Mouse (Mus musculus): Measurements from ENCODE around the gene Mymk. TPM values are rescaled to one million over a fixed set of nuclear protein-coding genes. Genes with fewer than 3 reads are reported as not detected.

The Mymk gene
- polyA plus RNA-seq (2012; rRNA removed): not detected in 2 replicates

DNA sequence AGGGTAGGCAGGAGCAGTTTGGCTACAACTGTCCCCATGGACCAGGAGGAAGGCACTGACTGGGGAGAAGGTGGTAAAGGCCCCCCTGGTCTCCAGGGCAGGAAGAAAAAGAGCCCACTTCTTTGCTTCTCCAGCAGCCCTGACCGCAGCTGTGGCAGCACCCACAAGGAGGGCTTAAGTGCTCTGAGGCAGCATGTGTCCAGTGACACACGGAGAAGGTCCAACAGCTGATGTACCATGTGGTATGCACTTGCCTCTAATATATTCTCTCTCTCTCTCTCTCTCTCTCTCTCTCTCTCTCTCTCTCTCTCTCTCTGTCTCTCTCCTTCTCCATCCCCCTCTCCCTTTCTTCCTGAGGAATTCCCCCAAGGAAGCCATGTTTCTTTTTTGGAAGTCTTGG, at the start of gene Mymk:
Gene Mymk, minus strand, starts transcription at position 202 of the 400 bp plus-strand sequence.
- DNase-seq (ENCODE audit: low spot score): no peak

DNA sequence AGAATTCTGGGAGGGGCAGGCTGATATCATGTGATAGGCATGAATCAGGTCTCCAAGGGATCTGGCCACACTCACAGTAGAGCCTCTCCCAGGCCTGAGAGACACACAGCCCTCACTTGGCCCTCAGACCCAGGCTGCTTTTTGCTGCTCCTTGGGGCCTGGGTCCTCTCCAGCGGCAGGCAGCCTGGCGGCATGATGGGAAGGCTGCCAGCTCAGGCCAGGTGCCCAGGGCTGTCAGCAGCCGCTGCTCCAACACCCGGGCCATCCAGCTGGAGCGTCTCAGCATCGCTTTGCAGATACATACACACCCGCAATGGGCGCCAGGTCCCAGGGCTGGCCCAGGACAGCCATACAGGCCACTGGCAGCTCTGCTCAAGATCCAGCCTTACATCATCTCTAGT, 48.3 kb upstream of the Mymk start:
- no peak for DNase-seq (ENCODE audit: low spot score)

GRCm38 (mm10) chr2:27119766-27120165, 47.8 kb upstream of the Mymk start:
- DNase-seq (ENCODE audit: low spot score): no peak

- no peak for DNase-seq (ENCODE audit: low spot score)
Observed at GRCm38 (mm10) chr2:27118452-27118851, 46.5 kb upstream of the Mymk start.

DNA sequence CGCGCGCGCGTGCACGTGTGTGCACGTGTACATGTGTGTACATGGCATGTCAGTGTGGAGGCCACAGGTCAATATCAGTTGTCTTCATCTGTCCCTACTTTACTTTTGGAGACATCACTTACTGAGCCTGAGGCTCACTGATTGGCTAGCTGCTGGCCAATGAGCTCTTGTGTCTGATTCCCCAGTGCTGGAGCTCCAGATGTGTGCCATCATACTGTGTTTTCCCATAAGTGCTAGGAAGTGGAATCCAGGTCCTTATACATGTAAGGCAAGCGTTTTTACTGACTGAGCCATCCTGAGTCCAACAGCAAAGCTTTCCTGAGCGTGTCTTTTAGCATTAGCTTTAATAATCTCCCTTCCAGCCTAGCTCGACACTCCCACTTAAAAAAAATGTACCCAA, 42.2 kb upstream of the Mymk start:
- no peak for DNase-seq (ENCODE audit: low spot score)

DNA sequence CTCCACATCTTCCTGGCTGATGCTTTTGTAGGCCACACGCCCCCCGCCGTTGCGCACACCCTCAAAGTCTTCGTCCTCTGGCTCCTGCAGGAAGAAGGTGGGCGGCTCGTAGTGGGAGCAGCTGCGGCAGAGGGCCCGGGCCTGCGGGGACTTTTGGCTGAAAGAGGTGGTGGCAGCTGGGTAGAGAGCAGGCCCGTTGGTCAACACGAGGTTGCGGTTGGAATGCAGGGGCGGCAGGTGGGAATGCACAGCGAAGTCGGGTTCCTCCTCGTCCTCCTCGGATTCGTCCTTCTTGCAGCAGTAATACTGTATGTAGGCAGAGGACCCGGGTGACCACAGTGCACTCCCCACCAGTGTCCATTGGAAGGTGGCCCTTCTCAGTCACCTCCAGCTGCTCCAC, 40.6 kb upstream of the Mymk start:
- no peak for DNase-seq (ENCODE audit: low spot score)

- no peak for DNase-seq (ENCODE audit: low spot score)
Observed at GRCm38 (mm10) chr2:27109052-27109451, 37.1 kb upstream of the Mymk start.

DNA sequence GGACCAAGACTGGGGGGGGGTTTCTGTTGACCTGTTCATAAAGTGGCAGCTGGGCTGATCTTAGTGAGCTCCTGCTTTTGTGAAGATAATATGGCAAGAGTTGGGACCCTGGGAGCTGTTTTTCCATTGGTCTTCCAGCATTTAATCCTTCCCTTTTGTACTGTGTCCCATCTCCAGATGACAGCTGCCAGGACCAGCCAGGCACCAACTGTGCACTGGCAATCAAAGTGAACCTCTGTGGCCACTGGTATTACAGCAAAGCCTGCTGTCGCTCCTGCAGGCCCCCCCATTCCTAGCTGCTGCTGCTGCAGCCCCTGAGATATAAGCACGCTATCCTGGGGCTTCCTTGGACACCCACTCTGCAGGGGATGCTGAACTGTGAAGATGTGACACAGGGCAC, 36.2 kb upstream of the Mymk start:
- no peak for DNase-seq (ENCODE audit: low spot score)

GRCm38 (mm10) chr2:27106816-27107215, 34.8 kb upstream of the Mymk start:
- no peak for DNase-seq (ENCODE audit: low spot score)

DNA sequence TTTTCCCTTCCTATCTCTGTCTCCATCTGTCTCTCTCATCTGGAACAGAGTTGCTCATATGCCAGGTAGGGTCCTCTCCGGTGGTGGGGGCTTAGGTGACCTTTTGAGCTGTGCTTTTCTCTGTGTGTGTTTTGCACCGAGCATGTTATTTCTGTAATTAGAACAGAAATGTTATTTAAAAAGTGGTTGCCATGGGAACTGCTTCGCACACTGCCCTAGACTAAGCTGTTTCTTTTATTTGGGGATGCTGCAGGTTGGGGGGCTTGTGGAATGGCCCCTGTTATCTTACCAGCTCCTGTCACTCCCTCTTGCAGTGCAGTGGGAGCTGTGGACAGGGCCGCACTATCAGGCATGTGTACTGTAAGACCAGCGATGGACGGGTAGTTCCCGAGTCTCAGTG, 31.6 kb upstream of the Mymk start:
- no peak for DNase-seq (ENCODE audit: low spot score)

- no peak for DNase-seq (ENCODE audit: low spot score)
Observed at GRCm38 (mm10) chr2:27097776-27098175, 25.8 kb upstream of the Mymk start.

DNA sequence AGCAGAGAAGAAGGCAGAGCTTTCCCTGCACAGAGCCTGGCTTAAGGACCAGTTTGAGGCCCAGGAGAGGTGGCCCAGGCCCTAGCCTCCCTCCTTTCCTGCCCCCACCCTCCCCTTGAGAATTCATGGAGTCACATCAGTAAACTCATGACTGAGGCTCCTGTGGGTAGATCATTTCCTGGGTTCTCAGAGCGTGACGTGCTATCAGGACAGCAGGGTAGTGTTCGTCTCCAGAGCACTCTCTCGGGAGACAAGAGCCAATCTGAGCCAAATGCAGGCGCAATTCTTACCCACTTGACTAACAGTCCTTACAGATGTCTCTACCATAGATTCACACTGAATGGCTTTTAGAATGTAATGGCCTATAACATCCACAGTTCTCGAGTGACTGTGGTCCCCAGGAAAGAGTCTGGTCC, 25.3 kb upstream of the Mymk start:
- DNase-seq (ENCODE audit: low spot score): no peak

DNA sequence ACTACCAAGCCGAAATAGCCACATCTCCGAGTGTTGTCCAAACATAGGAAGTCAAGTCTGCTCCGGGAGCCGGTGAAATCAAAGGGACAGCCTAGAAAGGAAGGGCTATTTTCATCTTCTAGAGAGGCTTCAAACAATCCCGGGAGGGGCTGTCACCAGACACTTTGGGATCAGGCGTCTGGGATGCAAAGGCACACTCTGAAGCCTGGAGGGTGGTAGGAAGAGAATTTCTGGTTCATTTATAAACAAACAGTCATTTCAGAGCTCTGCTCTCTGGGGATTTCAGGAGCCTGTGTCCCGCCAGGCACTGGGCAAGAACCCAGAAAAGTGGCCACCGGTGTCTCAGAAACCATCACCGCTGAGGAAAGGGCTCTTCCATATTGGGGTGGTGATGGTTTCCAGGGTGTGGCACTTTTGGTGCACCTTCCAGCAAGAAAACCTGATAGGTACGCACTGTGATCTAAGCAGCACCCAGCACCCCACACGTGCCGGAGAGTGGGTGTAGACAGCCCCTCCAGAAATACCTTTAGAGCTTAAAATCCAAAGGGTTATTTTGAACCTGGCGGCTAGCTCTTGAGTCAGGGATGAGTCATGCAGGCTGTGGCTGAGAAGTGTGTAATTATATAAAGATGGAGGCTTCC, 24.5 kb upstream of the Mymk start:
- no peak for DNase-seq (ENCODE audit: low spot score)

DNA sequence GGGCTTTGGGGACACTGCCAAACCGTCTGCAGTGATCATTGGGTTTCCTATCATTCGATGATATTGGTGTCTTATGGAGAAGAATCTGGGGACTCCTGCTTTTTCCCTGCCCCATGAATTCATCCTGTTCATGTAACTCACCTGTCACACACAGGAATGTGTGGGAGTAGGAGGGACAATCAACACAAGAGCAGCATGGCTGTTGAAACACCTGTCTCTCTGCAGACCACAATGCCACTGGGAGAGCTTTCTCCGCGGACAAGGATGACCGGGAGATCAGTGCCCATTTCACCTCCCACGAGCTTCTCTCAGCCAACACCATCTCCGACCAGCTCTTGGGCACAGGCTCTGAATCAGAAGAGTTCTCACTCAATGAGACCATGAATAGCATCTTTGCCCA, 23.2 kb upstream of the Mymk start:
- DNase-seq (ENCODE audit: low spot score): no peak

GRCm38 (mm10) chr2:27089238-27089637, 17.3 kb upstream of the Mymk start:
- DNase-seq (ENCODE audit: low spot score): no peak

GRCm38 (mm10) chr2:27088700-27089099, 16.7 kb upstream of the Mymk start:
- DNase-seq (ENCODE audit: low spot score): no peak

DNA sequence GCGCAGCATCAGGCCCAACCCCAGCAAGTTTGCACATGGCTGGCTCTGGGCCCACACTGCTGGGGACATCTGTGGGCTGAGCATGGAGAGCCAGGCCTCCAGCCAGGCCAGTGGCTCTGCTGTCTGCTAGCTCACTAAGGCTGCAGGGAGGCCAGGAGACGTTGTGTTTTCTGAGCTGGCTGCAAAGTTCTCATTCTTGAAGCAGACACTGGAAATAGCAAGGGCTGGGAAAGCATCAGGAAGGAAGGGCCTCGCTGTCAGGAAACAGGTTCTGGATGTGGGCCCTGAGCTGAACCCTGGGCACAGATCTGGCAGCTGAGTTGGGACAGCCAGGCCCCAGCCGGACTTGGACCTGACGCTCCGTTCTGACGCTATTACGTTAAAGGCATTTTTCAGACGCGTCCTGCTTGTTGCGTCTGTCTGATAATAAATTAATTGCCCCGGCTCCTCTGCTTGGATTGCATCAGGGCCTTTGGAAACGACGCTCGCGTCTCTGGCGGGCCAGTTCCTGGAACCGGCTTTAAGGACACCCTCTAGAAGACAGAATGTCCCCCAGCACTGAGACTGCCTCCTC, 16.2 kb upstream of the Mymk start:
- no peak for DNase-seq (ENCODE audit: low spot score)

DNA sequence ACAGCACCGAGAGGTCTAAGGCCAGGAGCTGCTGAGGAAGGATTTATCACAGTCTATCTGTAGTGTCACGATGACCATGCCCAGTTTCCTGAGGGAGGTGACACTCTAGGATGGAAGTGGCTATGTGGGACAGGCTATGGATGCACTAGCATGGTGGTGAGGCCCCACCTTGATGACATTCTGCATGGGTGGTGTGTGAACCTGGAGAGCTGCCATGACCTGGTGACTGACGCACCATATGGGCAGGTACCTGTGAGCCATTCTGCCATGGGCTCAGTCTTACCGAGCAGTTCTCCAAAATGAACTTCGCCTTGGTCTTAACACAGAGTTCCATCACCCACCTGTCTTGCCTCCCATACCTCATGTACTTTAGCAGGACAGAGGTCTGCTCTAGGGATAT, 15.6 kb upstream of the Mymk start:
- DNase-seq (ENCODE audit: low spot score): no peak

DNA sequence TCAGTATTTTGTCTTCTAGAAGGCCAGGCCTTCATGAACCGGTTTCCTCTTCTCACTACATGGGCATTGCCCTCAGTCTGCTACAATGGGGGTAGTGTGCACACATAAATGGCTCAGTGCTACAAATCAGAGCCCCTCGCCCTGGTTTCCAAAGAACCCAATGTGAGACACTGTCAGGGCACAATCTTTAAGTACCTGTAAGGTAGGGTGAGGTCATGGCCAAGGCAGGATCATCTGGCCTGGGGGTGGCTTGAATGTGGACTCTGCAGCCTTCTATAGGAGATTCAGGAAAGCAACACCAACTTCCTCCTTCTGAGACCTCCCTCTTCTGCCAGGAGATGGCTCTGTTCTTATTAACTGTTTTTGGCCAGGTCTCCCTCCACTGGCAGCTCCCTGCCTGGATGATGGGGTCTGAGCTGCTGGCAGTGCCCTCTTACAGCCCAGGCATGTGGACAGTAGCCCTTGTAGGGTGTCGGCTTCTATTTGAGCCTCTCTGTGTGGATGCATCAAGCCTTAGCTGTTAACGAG, 14.6 kb upstream of the Mymk start:
- DNase-seq (ENCODE audit: low spot score): no peak

DNA sequence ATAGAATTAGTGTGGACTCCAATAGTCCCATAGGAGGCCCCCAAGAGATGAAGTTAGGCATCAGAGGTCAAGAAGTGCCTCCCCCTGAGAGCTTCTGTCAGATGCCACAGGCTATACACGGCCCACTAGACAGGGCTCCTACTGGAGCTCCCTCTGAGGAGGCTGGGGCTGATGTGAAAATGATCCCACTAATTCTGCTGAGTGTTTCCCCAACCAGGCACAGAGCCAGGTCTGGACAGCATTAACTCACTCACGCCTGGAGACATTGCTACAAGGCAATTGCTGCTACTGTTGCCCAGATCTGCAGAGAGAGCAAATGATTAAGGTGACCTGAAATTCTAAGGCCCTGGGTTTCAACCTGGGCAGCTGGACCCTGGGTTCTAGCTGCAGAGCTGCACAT, 13.8 kb upstream of the Mymk start:
- DNase-seq (ENCODE audit: low spot score): no peak

DNA sequence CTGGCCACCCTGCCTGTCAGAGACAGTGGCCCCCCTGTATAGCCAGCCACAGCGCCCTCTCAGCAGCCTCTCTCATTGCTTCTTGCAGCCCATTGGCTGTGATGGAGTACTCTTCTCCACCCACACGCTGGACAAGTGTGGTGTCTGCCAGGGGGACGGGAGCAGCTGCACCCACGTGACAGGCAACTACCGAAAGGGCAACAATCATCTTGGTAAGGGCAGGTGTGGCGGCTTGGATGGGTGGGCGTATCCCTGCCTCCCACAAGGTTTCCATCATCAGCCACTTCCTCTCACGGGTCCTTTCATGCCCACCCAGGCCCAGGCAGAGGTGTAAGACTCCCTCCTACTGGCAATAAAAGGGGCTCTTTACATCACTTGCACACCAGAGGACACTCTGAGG, 13.0 kb upstream of the Mymk start:
- DNase-seq (ENCODE audit: low spot score): no peak

DNA sequence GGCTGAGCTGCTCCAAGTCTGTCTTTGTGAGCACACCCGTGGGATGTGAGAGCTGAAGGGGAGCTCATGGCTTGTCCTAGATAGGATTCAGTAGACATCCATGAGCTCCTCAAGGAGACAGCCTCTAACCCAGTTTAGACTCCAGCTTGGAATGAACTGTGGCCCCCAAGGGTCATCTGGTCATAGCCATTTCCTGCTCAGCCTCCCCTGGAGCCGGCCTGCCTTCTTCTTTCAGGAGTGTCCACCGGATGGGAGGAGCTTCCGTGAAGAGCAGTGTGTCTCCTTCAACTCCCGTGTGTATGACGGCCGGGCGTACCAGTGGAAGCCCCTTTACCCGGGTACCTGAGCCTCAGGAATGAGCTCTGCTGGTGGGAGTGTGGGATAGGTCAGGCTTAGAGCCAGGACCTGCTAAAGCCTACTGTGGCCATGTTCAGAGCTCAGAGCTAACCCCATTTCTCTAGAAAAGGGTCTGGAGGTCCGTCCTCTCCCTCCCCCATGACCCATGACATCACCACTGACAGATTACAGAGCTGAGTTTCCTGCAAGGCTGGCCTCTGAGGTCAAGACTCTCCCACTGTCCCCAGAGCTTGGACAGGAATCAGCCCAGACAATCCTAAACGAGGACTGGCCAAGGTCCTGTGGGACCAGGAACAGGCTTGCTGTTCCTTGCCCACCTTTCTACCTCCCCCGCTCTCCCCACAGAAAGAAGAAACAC, 11.9 kb upstream of the Mymk start:
- DNase-seq (ENCODE audit: low spot score): no peak

DNA sequence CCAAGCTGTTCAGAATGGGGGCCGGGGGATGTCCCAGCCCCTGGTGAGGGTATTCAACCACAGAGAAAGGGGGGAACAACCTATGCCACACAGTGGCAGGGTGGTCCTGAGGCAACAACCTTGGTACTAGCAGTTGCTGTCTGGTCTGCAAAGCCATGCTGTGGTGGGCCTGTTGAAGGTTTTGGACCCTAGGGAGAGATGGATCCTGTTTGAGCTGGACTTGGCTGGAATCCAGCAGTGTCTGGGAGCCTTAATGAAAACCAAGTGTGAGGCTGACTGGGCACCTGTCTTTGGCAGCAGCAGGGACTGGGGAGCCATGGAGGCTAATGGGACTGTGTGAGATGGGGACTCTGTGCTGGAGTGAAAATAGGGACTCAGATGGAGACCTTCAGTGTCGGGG, 7.7 kb upstream of the Mymk start:
- no peak for DNase-seq (ENCODE audit: low spot score)

Data from urinary bladder, adult 2 months (tissue).